Mouse (Mus musculus) limb, embryonic 12.5 days (tissue): ENCODE measurements at regions not wholly inside any gene's neighbourhood (a gene's known extent, or its start where the extent isn't known, plus 50 kb on each side); places are given as distances from the start of the nearest gene placed in this dataset.

Experiments used
- ATAC-seq: fragments of 200-750 bp; cut with Nextera tagmentation; 2 replicates; pipeline ENCODE4 v1.8.0; 2017; ENCODE audit warnings: low read depth, moderate TSS enrichment; ENCODE audit not compliant: insufficient number of reproducible peaks, insufficient read depth, low FRiP score, low TSS enrichment
- H3K27ac ChIP-seq: fragments of 300-500 bp; sonication (generic); 2 replicates; pipeline ENCODE4 v1.5.1; 2016; ENCODE audit warnings: mild to moderate bottlenecking, moderate library complexity
- H3K27me3 ChIP-seq: fragments of 300-500 bp; sonication (generic); 2 replicates; pipeline ENCODE4 v1.6.1; 2016; ENCODE audit warnings: mild to moderate bottlenecking, moderate library complexity
- H3K36me3 ChIP-seq: fragments of 300-500 bp; sonication (generic); 2 replicates; pipeline ENCODE4 v1.6.1; 2016; ENCODE audit warnings: mild to moderate bottlenecking, moderate library complexity
- H3K4me1 ChIP-seq: fragments of 300-500 bp; sonication (generic); replicated peaks from 2 replicates; pipeline ENCODE4 v1.6.1; 2016
- H3K4me2 ChIP-seq: fragments of 300-500 bp; sonication (generic); 2 replicates; pipeline ENCODE4 v1.6.1; 2016; ENCODE audit warnings: mild to moderate bottlenecking, moderate library complexity
- H3K4me3 ChIP-seq: fragments of 300-500 bp; sonication (generic); replicated peaks from 2 replicates; pipeline ENCODE4 v1.5.1; 2016; ENCODE audit warnings: mild to moderate bottlenecking
- H3K9ac ChIP-seq: fragments of 300-500 bp; sonication (generic); replicated peaks from 2 replicates; pipeline ENCODE4 v1.6.1; 2016; ENCODE audit warnings: mild to moderate bottlenecking, moderate library complexity
- H3K9me3 ChIP-seq: fragments of 300-500 bp; sonication (generic); 2 replicates; pipeline ENCODE4 v1.6.1; 2016; ENCODE audit warnings: mild to moderate bottlenecking, moderate library complexity
- WGBS: fragments of 180-500 bp; shearing (Covaris S2); methylation state at CpG from one replicate; pipeline ENCODE4 v1.1.7; 2016; 5-methylcytosine and 5-hydroxymethylcytosine counted together

- Histone ChIP-seq H3K9me3 (no peaks in the 10 kb centered on the region), H3K4me1 (peaks cover 36% of the 10 kb centered on the region), H3K9ac (no peak overlapping the region), H3K36me3 (no peaks in the 10 kb centered on the region), H3K27me3 (no peaks in the 10 kb centered on the region), H3K27ac (no peak overlapping the region), H3K4me2 (no peak overlapping the region), H3K4me3 (no peak overlapping the region)
- no peak for ATAC-seq
- WGBS, result 20% methylated on average over 7 of the region's 7 CpGs
Observed at GRCm38 (mm10) chr1:107914671-107915590, 325.1 kb downstream of the Serpinb8 start.

- no peaks in the 10 kb centered on the region for H3K27me3 ChIP-seq
- 13% methylated on average over 5 of the region's 5 CpGs for WGBS
- H3K9ac ChIP-seq, result no peak overlapping the region
- H3K9me3 ChIP-seq, result no peaks in the 10 kb centered on the region
- ATAC-seq, result peak; percentile 56; the same call in 1 of the 2 replicates
- peaks cover 36% of the 10 kb centered on the region for H3K4me1 ChIP-seq
- no peak overlapping the region for H3K27ac ChIP-seq
- no peaks in the 10 kb centered on the region for H3K36me3 ChIP-seq
- H3K4me3 ChIP-seq, result no peak overlapping the region
- no peak overlapping the region for H3K4me2 ChIP-seq
Observed at GRCm38 (mm10) chr1:107917037-107917436, 327.2 kb downstream of the Serpinb8 start.

GRCm38 (mm10) chr1:107941601-107942270 is 351.9 kb downstream of the Serpinb8 start:
- peaks cover 4% of the 10 kb centered on the region; the same call in 1 of the 2 replicates for H3K4me1 ChIP-seq
- 0 out of 2 replicates have a peak, but pooled peaks have one; percentile 59 for ATAC-seq
- H3K4me2 ChIP-seq, result no peak overlapping the region
- H3K27ac ChIP-seq, result no peak overlapping the region
- no peaks in the 10 kb centered on the region for H3K9me3 ChIP-seq
- WGBS, result 37% methylated on average over 5 of the region's 5 CpGs
- no peaks in the 10 kb centered on the region for H3K36me3 ChIP-seq
- H3K27me3 ChIP-seq, result no peaks in the 10 kb centered on the region
- no peak overlapping the region for H3K4me3 ChIP-seq
- H3K9ac ChIP-seq, result no peak overlapping the region

GRCm38 (mm10) chr1:107946204-107946939 is 356.6 kb downstream of the Serpinb8 start:
- peaks cover 4% of the 10 kb centered on the region; the same call in 1 of the 2 replicates for H3K4me1 ChIP-seq
- H3K4me2 ChIP-seq, result no peak overlapping the region
- no peak for ATAC-seq
- no peak overlapping the region for H3K9ac ChIP-seq
- H3K4me3 ChIP-seq, result no peak overlapping the region
- no peaks in the 10 kb centered on the region for H3K9me3 ChIP-seq
- H3K27ac ChIP-seq, result no peak overlapping the region
- H3K27me3 ChIP-seq, result no peaks in the 10 kb centered on the region
- 61% methylated on average over 1 of the region's 1 CpGs for WGBS
- H3K36me3 ChIP-seq, result no peaks in the 10 kb centered on the region

GRCm38 (mm10) chr1:107950396-107950795 is 360.6 kb downstream of the Serpinb8 start:
- Histone ChIP-seq H3K9ac (no peak overlapping the region), H3K4me2 (no peak overlapping the region), H3K27me3 (no peaks in the 10 kb centered on the region), H3K4me3 (no peak overlapping the region), H3K9me3 (no peaks in the 10 kb centered on the region), H3K27ac (no peak overlapping the region), H3K4me1 (no peaks in the 10 kb centered on the region), H3K36me3 (no peaks in the 10 kb centered on the region)
- ATAC-seq, result no peak
- WGBS, result 51% methylated on average over 2 of the region's 2 CpGs

- no peaks in the 10 kb centered on the region for H3K9me3 ChIP-seq
- no peak overlapping the region for H3K27ac ChIP-seq
- H3K4me1 ChIP-seq, result no peaks in the 10 kb centered on the region
- no peaks in the 10 kb centered on the region for H3K27me3 ChIP-seq
- no peaks in the 10 kb centered on the region for H3K36me3 ChIP-seq
- H3K9ac ChIP-seq, result no peak overlapping the region
- no peak overlapping the region for H3K4me2 ChIP-seq
- no peak for ATAC-seq
- H3K4me3 ChIP-seq, result no peak overlapping the region
Observed at GRCm38 (mm10) chr1:107961009-107961408, 371.2 kb downstream of the Serpinb8 start.

GRCm38 (mm10) chr1:107975626-107976335 is 386.0 kb downstream of the Serpinb8 start:
- ATAC-seq, result no peak
- no peak overlapping the region for H3K4me2 ChIP-seq
- H3K27ac ChIP-seq, result no peak overlapping the region
- H3K4me1 ChIP-seq, result no peaks in the 10 kb centered on the region
- H3K4me3 ChIP-seq, result no peak overlapping the region
- no peak overlapping the region for H3K9ac ChIP-seq
- no peaks in the 10 kb centered on the region for H3K36me3 ChIP-seq
- H3K9me3 ChIP-seq, result no peaks in the 10 kb centered on the region
- WGBS, result 63% methylated on average over 8 of the region's 8 CpGs
- H3K27me3 ChIP-seq, result no peaks in the 10 kb centered on the region

- ATAC-seq, result no peak
- no peak overlapping the region for H3K4me3 ChIP-seq
- H3K27me3 ChIP-seq, result no peaks in the 10 kb centered on the region
- H3K4me1 ChIP-seq, result no peaks in the 10 kb centered on the region
- H3K4me2 ChIP-seq, result no peak overlapping the region
- no peak overlapping the region for H3K27ac ChIP-seq
- no peaks in the 10 kb centered on the region for H3K36me3 ChIP-seq
- no peak overlapping the region for H3K9ac ChIP-seq
- 54% methylated on average over 2 of the region's 2 CpGs for WGBS
- H3K9me3 ChIP-seq, result no peaks in the 10 kb centered on the region
Observed at GRCm38 (mm10) chr1:107977686-107978085, 387.9 kb downstream of the Serpinb8 start.

GRCm38 (mm10) chr1:107978411-107978810 is 388.6 kb downstream of the Serpinb8 start:
- no peaks in the 10 kb centered on the region for H3K4me1 ChIP-seq
- no peaks in the 10 kb centered on the region for H3K36me3 ChIP-seq
- H3K27me3 ChIP-seq, result no peaks in the 10 kb centered on the region
- H3K27ac ChIP-seq, result no peak overlapping the region
- H3K4me3 ChIP-seq, result no peak overlapping the region
- no peak overlapping the region for H3K9ac ChIP-seq
- no peaks in the 10 kb centered on the region for H3K9me3 ChIP-seq
- no peak overlapping the region for H3K4me2 ChIP-seq
- 36% methylated on average over 5 of the region's 5 CpGs for WGBS
- ATAC-seq, result no peak

GRCm38 (mm10) chr1:107985646-107986045 is 395.8 kb downstream of the Serpinb8 start:
- Histone ChIP-seq H3K27me3 (no peaks in the 10 kb centered on the region), H3K4me1 (no peaks in the 10 kb centered on the region), H3K9me3 (no peaks in the 10 kb centered on the region), H3K9ac (no peak overlapping the region), H3K4me2 (no peak overlapping the region), H3K36me3 (no peaks in the 10 kb centered on the region), H3K27ac (no peak overlapping the region), H3K4me3 (no peak overlapping the region)
- ATAC-seq, result no peak
- 85% methylated on average over 2 of the region's 2 CpGs for WGBS
